Mouse (Mus musculus): ENCODE results near the gene Zfp358.

Gene Zfp358

GRCm38 (mm10) chr8:3492901-3493844 is at the start of gene Zfp358:
Zfp358 (plus strand) TSS chr8:3493138.
- peak; percentile 72 for DNase-seq

- no peak for DNase-seq
Observed at GRCm38 (mm10) chr8:3449226-3449625, 43.7 kb upstream of the Zfp358 start.

GRCm38 (mm10) chr8:3450670-3451069 is 42.3 kb upstream of the Zfp358 start:
- peak; percentile 45 for DNase-seq

GRCm38 (mm10) chr8:3451992-3452391 is 40.9 kb upstream of the Zfp358 start:
- no peak for DNase-seq

- DNase-seq = no peak
Observed at GRCm38 (mm10) chr8:3463248-3463647, 29.7 kb upstream of the Zfp358 start.

GRCm38 (mm10) chr8:3464309-3464708 is 28.6 kb upstream of the Zfp358 start:
- peak; percentile 69 for DNase-seq

- DNase-seq = peak; percentile 91
Observed at GRCm38 (mm10) chr8:3467006-3467885, 25.7 kb upstream of the Zfp358 start, which contains the start of gene Pex11g. Pex11g (minus strand) TSS chr8:3467680.

- DNase-seq = no peak
Observed at GRCm38 (mm10) chr8:3467886-3468545, 24.9 kb upstream of the Zfp358 start.

GRCm38 (mm10) chr8:3468838-3469237 is 24.1 kb upstream of the Zfp358 start:
- no peak for DNase-seq

GRCm38 (mm10) chr8:3470562-3470961 is 22.4 kb upstream of the Zfp358 start, which contains the start of gene Tex45:
Tex45 (plus strand) TSS chr8:3470862.
- DNase-seq = no peak

GRCm38 (mm10) chr8:3475715-3476429 is 17.1 kb upstream of the Zfp358 start:
- DNase-seq = no peak

- no peak for DNase-seq
Observed at GRCm38 (mm10) chr8:3480221-3480785, 12.6 kb upstream of the Zfp358 start.

GRCm38 (mm10) chr8:3481605-3482004 is 11.3 kb upstream of the Zfp358 start:
- DNase-seq = no peak

- DNase-seq = no peak
Observed at GRCm38 (mm10) chr8:3482240-3482740, 10.6 kb upstream of the Zfp358 start.

- no peak for DNase-seq
Observed at GRCm38 (mm10) chr8:3483546-3483945, 9.4 kb upstream of the Zfp358 start.

- DNase-seq = no peak
Observed at GRCm38 (mm10) chr8:3485192-3485591, 7.7 kb upstream of the Zfp358 start.

- no peak for DNase-seq
Observed at GRCm38 (mm10) chr8:3493845-3494208, 889 bp downstream of the Zfp358 start.

GRCm38 (mm10) chr8:3495578-3496427 is 2.9 kb downstream of the Zfp358 start:
- DNase-seq = no peak

GRCm38 (mm10) chr8:3496428-3496748 is 3.5 kb downstream of the Zfp358 start:
- DNase-seq = no peak

GRCm38 (mm10) chr8:3498583-3498982 is 5.6 kb downstream of the Zfp358 start:
- DNase-seq = no peak

- DNase-seq = no peak
Observed at GRCm38 (mm10) chr8:3499751-3500150, 6.8 kb downstream of the Zfp358 start.

All from thymus, postnatal 25 days (tissue).